20 mouse cellular contexts compared by ENCODE assay signal in the genomic region with DNA sequence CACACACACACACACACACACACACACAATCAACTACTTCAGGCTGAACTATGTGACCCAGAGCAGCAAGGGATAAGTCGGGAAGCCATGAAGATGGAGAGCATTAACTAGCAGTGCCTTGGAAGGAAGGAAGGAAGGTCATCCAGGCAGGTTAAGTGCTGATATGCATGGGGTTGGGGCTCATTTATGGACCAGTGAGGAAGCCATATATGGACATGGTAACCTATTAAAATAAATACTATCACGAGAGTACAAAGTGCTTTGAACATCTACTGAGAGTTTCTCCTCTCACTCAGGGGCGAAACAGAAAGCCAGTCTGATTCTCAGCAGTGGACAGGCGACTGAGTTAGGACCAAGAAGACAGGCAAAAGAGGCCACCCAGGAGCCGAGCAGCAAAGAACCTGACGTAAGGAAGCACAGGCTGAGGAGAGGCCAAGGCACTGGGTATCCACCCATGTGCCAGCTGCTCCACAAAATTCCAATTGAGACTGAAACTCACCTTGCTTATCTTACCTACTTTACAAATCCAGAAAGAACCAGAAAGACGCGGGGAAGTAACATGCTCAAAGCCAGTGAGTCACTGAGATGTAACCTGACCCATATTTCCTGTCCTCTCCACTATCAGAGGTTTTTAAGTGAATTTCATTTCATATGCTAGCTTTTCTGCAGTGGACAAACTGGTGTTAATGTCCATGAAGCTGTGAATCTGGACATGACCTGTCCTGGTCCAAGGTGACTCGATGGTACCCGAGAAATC. TPM values are rescaled to one million over a fixed set of nuclear protein-coding genes. Genes with fewer than 3 reads are reported as not detected.
DNase-seq lines count a peak whose midpoint lies in the region; ATAC-seq lines count a peak whose summit lies in the region.
"Had no signal": no experiment of that assay in that cellular context is flagged by ENCODE, and none has a peak within 500 bp of the region (broad histone marks: within the 10 kb centered on the region; RNA-seq: fewer than 3 reads in every experiment).

No protein-coding gene starts in this region.

- H3K4me2 ChIP-seq in lung, embryonic 16.5 days (ENCODE audit: low read depth, low read length): no peak overlapping the region
- H3K4me2 ChIP-seq in intestine, embryonic 16.5 days (ENCODE audit: low read depth, low read length): peak overlapping the region; percentile 34
- peak overlapping the region; percentile 34; the same call in 1 of the 2 replicates for H3K4me2 ChIP-seq in liver, embryonic 16.5 days (ENCODE audit: low read depth, low read length)
- H3K4me2 ChIP-seq: heart, embryonic 15.5 days; limb, embryonic 12.5 days had no signal

- H3K4me3 ChIP-seq in lung, embryonic 16.5 days (ENCODE audit: low read length): no peak overlapping the region
- H3K4me3 ChIP-seq in intestine, embryonic 16.5 days (ENCODE audit: low read length): peak overlapping the region; percentile 1; the same call in 1 of the 2 replicates
- no peak overlapping the region for H3K4me3 ChIP-seq in liver, embryonic 16.5 days (ENCODE audit: low read depth, low read length)
- H3K4me3 ChIP-seq: heart, embryonic 15.5 days; limb, embryonic 12.5 days had no signal

- no peak for ATAC-seq in lung, embryonic 16.5 days (ENCODE audit: low read depth)
- peak; percentile 90 for ATAC-seq in intestine, embryonic 16.5 days
- peak; percentile 47 for ATAC-seq in liver, embryonic 16.5 days (ENCODE audit: low read depth)
- ATAC-seq: activated CD4-positive, CD25-positive, alpha-beta regulatory T cell, adult 4 months; hindbrain, postnatal 0 days had no signal

- no peaks in the 10 kb centered on the region for H3K9me3 ChIP-seq in lung, embryonic 16.5 days (ENCODE audit: control insufficient read depth, low read length)
- no peaks in the 10 kb centered on the region for H3K9me3 ChIP-seq in intestine, embryonic 16.5 days (ENCODE audit: control insufficient read depth, low read length)
- H3K9me3 ChIP-seq in liver, embryonic 16.5 days (replicated peaks; ENCODE audit: control insufficient read depth, low read length): no peaks in the 10 kb centered on the region
- H3K9me3 ChIP-seq: G1E; heart, embryonic 15.5 days; limb, embryonic 12.5 days had no signal

- DNase-seq in lung, postnatal 4 days: no peak
- DNase-seq in yolk sac, embryonic 10.5 days (ENCODE audit: low spot score): peak; percentile 51
- DNase-seq in right cerebral cortex, postnatal 4 days: no peak
- DNase-seq in cerebellum, postnatal 36 days: no peak
- DNase-seq: adrenal gland, postnatal 14 days; cerebellum, adult 11 months; cerebellum, postnatal 25 days; heart, adult 18-20 months; heart, postnatal 4 days; lung, postnatal 36 days; right cerebral cortex, postnatal 14 days; thymus, postnatal 25 days had no signal

- peak overlapping the region; percentile 32; the same call in 1 of the 2 replicates for H3K27ac ChIP-seq in lung, embryonic 16.5 days (ENCODE audit: low read length)
- H3K27ac ChIP-seq in intestine, embryonic 16.5 days (ENCODE audit: low read length): peak overlapping the region; percentile 92
- H3K27ac ChIP-seq in liver, embryonic 16.5 days (ENCODE audit: low read length): peak overlapping the region; percentile 68
- H3K27ac ChIP-seq: heart, embryonic 15.5 days; hindbrain, postnatal 0 days; limb, embryonic 12.5 days had no signal

- no peak overlapping the region for H3K9ac ChIP-seq in lung, embryonic 16.5 days (ENCODE audit: low read length)
- H3K9ac ChIP-seq in intestine, embryonic 16.5 days (ENCODE audit: low read depth, low read length): no peak overlapping the region; the same call in 1 of the 2 replicates
- H3K9ac ChIP-seq in liver, embryonic 16.5 days (ENCODE audit: low read depth, low read length): peak overlapping the region; percentile 31; the same call in 1 of the 2 replicates
- H3K9ac ChIP-seq: heart, embryonic 15.5 days; limb, embryonic 12.5 days had no signal

- no peaks in the 10 kb centered on the region for H3K36me3 ChIP-seq in lung, embryonic 16.5 days (ENCODE audit: control insufficient read depth, insufficient read depth, low read length)
- H3K36me3 ChIP-seq in intestine, embryonic 16.5 days (ENCODE audit: control insufficient read depth, insufficient read depth, low read length): no peaks in the 10 kb centered on the region
- no peaks in the 10 kb centered on the region for H3K36me3 ChIP-seq in liver, embryonic 16.5 days (ENCODE audit: control insufficient read depth, insufficient read depth)
- H3K36me3 ChIP-seq: G1E; heart, embryonic 15.5 days; limb, embryonic 12.5 days had no signal

- H3K27me3 ChIP-seq in lung, embryonic 16.5 days (ENCODE audit: control insufficient read depth, insufficient read depth, low read depth, low read length): no peaks in the 10 kb centered on the region
- no peaks in the 10 kb centered on the region for H3K27me3 ChIP-seq in intestine, embryonic 16.5 days (replicated peaks; ENCODE audit: control insufficient read depth, insufficient read depth, low read length)
- no peaks in the 10 kb centered on the region for H3K27me3 ChIP-seq in liver, embryonic 16.5 days (ENCODE audit: control insufficient read depth, insufficient read depth, low read depth, low read length)
- H3K27me3 ChIP-seq: heart, embryonic 15.5 days; limb, embryonic 12.5 days had no signal

- WGBS in lung, embryonic 16.5 days: 37% methylated on average over 10 of the region's 10 CpGs
- 54% methylated on average over 10 of the region's 10 CpGs for WGBS in intestine, embryonic 16.5 days
- WGBS in liver, embryonic 16.5 days (ENCODE audit: insufficient replicate concordance): 52% methylated on average over 10 of the region's 10 CpGs

- H3K4me1 ChIP-seq in lung, embryonic 16.5 days (replicated peaks; ENCODE audit: control insufficient read depth, insufficient read depth, low read length): peaks cover 4% of the 10 kb centered on the region
- H3K4me1 ChIP-seq in intestine, embryonic 16.5 days (ENCODE audit: control insufficient read depth, insufficient read depth, low read length): no peaks in the 10 kb centered on the region
- H3K4me1 ChIP-seq in liver, embryonic 16.5 days (ENCODE audit: control insufficient read depth, low read depth, low read length): no peaks in the 10 kb centered on the region
- H3K4me1 ChIP-seq: heart, embryonic 15.5 days; limb, embryonic 12.5 days had no signal

RNA-seq across cellular contexts. Expression of a gene that starts 9.3 kb away (rescaled TPM):
- 38.5 and 38.8 TPM in 2 replicates for polyA plus RNA-seq in lung, embryonic 16.5 days (2015; fragmentation: Nextera tagmentation; extraction: Ambion mirVana)
- polyA plus RNA-seq in intestine, embryonic 16.5 days (2015; fragmentation: Nextera tagmentation; extraction: Ambion mirVana): 96.4 and 96.9 TPM in 2 replicates
- polyA plus RNA-seq in liver, embryonic 16.5 days (2015; fragmentation: Nextera tagmentation; extraction: Ambion mirVana): 12.9 and 15.1 TPM in 2 replicates
- polyA plus RNA-seq: G1E had no signal

RNA-seq across cellular contexts. Expression of a gene that starts 50.8 kb away (rescaled TPM):
- polyA plus RNA-seq in lung, embryonic 16.5 days (2015; fragmentation: Nextera tagmentation; extraction: Ambion mirVana): 68.5 and 73.5 TPM in 2 replicates
- 70.9 and 84.0 TPM in 2 replicates for polyA plus RNA-seq in intestine, embryonic 16.5 days (2015; fragmentation: Nextera tagmentation; extraction: Ambion mirVana)
- 20.0 and 22.3 TPM in 2 replicates for polyA plus RNA-seq in liver, embryonic 16.5 days (2015; fragmentation: Nextera tagmentation; extraction: Ambion mirVana)

Comparison
In these comparisons a context has a peak if more than half of its experiments do, and no peak if none do; other contexts are left out.
1. H3K27ac ChIP-seq: peak in every context shown above with its lines; median percentile 92 in intestine, embryonic 16.5 days; 68 in liver, embryonic 16.5 days; 32 in lung, embryonic 16.5 days.